Mouse (Mus musculus) gastrocnemius, adult 2 months (tissue): ENCODE results near the gene Actg1. TPM values are rescaled to one million over a fixed set of nuclear protein-coding genes. Genes with fewer than 3 reads are reported as not detected.
"Not testable (repeated sequence)": the region's sequence is repeated elsewhere in the genome, so short reads cannot be mapped to it uniquely, and the experiment has no call there.

Source experiments
- DNase-seq: peaks from one replicate; pipeline ENCODE4 v3.0.0; 2022
- H3K27ac ChIP-seq: fragments of 200-600 bp; 2 replicates; pipeline ENCODE4 v1.8.1; 2022; ENCODE audit warnings: mild to moderate bottlenecking
- H3K4me3 ChIP-seq: fragments of 200-600 bp; 2 replicates; pipeline ENCODE4 v1.8.1; 2022; ENCODE audit warnings: mild to moderate bottlenecking, moderate library complexity
- CTCF ChIP-seq: fragments of 200-600 bp; IDR thresholded peaks from 2 replicates; pipeline ENCODE4 v1.8.1; 2022; ENCODE audit warnings: antibody characterized with exemption, mild to moderate bottlenecking, moderate library complexity
- intact Hi-C: fragments of 180-260 bp; cut with DNase I; formaldehyde crosslinking; loops from one replicate; pipeline ENCODE4 v1.15.1; 2025
- total RNA-seq, 2 experiments: library from RNA; stranded (reverse); gene quantifications; 2 replicates each; pipeline ENCODE4 v1.2.3; 2021

Gene Actg1
- total RNA-seq, 2 experiments from 2014 or later, result 201 to 262 TPM

GRCm38 (mm10) chr11:120357791-120358401 lies 9.6 kb upstream of the Actg1 start:
- no peak overlapping the region for H3K4me3 ChIP-seq
- intact Hi-C loops, result loop anchor here (2.0 kb wide), 1 partner anchor 65 kb away; no protein-coding TSS in a partner anchor

GRCm38 (mm10) chr11:120356900-120357299 lies 8.6 kb upstream of the Actg1 start:
- Histone ChIP-seq H3K27ac (no peak overlapping the region), H3K4me3 (no peak overlapping the region)
- DNase-seq, result peak; percentile 5
- TF ChIP-seq CTCF, result no peak
- intact Hi-C loops, result no loop called here

More at GRCm38 (mm10) chr11:120357791-120358401, 9.6 kb upstream of the Actg1 start:
- peak overlapping the region; percentile 72 for H3K27ac ChIP-seq
- no peak for TF ChIP-seq CTCF
- peak; percentile 81 for DNase-seq

- no peak for TF ChIP-seq CTCF
- H3K27ac ChIP-seq, result no peak overlapping the region
- peak; percentile 9 for DNase-seq
- no peak overlapping the region for H3K4me3 ChIP-seq
- intact Hi-C loops, result no loop called here
These were observed 8.0 kb upstream of the Actg1 start for GRCm38 (mm10) chr11:120356319-120356840.

- peak; percentile 8 for DNase-seq
- TF ChIP-seq CTCF, result no peak
- Histone ChIP-seq H3K4me3 (no peak overlapping the region), H3K27ac (no peak overlapping the region)
- intact Hi-C loops, result no loop called here
These were observed 7.1 kb upstream of the Actg1 start for GRCm38 (mm10) chr11:120355277-120356039.

DNA sequence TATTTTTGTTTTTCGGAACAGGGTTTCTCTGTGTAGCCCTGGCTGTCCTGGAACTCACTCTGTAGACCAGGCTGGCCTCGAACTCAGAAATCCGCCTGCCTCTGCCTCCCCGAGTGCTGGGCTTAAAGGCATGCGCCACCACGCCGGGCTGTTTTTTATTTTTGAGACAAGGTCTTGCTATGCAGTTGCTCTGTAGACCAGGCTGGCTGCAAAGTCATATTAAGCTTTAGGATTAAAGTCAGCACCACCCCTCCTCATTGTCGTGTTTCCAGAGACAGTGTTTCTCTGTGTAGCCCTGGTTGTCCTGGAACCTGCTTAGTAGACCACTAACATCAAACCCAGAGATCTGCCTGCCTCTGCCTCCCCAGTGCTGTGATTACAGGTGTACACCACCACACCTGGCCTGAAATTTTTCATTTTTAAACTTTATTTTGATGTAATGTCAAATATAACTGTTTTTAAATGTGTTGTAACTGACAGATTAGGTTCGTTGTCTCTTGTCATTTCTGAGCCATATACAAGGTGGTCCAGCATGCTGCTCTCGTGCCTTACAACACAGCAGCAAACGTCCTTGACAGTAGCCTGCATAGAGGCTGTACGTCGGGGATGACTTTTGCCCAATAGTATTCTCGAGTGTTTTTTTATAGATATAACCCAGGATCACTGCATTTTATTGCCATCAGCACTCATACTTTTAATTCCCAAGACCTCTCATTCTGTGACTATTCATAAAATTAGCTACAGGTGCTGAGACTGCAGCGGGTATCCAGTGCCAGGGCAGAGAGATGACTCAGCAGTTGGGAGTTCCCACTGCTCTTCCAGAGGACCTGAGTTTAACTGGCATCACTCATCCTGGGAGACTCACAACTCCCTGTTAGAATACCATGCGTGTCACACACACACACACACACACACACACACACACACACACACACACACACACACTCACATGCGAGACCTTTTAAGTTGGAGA lies 6.2 kb upstream of the Actg1 start:
- peak overlapping the region; percentile 100 for H3K27ac ChIP-seq
- DNase-seq, result peak; percentile 46

DNA sequence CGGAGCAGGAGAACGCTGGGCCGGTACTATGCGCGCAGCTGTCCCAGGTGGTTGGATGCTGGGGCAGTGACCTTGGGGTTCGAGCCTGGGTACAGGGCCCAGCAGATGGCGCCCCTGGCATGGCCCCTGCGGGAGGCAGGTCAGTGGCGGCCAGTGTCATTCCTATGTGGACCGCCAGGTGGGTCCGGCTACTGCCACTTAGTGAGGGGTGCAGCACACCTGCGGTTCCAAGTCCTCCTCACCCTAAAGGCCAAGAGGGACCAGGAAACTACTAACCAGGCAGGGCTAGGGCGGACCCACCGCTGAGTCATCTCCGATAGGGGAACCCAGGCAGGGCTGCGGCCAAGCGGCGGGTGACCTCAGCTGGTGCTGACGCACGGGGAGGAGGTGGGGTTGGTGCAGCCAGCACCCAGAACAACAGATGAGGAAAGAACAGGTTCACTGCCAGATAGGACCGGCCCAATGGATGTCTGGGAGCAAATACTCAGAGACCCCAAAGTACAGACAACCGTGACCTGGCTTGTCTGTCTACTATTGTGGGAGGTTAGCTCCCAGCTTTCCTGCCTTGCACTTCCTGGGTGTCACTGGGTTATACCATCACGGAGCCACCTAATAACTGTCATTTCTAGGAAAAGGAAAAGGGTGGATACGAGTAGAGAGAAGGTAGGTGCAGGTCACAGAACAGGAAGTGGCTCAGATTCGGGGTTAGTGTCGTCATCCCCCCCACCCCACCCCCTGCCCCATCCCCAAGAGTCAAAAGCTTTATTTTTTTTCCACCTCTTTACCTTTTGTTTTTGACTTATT lies 5.4 kb upstream of the Actg1 start:
- peak; percentile 89 for TF ChIP-seq CTCF
- Histone ChIP-seq H3K27ac (peak overlapping the region; percentile 100), H3K4me3 (peak overlapping the region; percentile 65)
- DNase-seq, result peak; percentile 93
- intact Hi-C loops, result no loop called here

More for the DNA sequence above, 6.2 kb upstream of the Actg1 start:
- no peak for TF ChIP-seq CTCF
- H3K4me3 ChIP-seq, result no peak overlapping the region
- intact Hi-C loops, result no loop called here

GRCm38 (mm10) chr11:120352571-120353290 lies 4.4 kb upstream of the Actg1 start:
- intact Hi-C loops, result no loop called here
- peak; percentile 46 for DNase-seq
- Histone ChIP-seq H3K4me3 (no peak overlapping the region), H3K27ac (peak overlapping the region; percentile 100)
- TF ChIP-seq CTCF, result no peak

GRCm38 (mm10) chr11:120352093-120352350 lies 3.7 kb upstream of the Actg1 start:
- H3K4me3 ChIP-seq, intact Hi-C loops: not testable (repeated sequence)
- peak; percentile 21 for DNase-seq
- peak overlapping the region; percentile 100 for H3K27ac ChIP-seq

DNA sequence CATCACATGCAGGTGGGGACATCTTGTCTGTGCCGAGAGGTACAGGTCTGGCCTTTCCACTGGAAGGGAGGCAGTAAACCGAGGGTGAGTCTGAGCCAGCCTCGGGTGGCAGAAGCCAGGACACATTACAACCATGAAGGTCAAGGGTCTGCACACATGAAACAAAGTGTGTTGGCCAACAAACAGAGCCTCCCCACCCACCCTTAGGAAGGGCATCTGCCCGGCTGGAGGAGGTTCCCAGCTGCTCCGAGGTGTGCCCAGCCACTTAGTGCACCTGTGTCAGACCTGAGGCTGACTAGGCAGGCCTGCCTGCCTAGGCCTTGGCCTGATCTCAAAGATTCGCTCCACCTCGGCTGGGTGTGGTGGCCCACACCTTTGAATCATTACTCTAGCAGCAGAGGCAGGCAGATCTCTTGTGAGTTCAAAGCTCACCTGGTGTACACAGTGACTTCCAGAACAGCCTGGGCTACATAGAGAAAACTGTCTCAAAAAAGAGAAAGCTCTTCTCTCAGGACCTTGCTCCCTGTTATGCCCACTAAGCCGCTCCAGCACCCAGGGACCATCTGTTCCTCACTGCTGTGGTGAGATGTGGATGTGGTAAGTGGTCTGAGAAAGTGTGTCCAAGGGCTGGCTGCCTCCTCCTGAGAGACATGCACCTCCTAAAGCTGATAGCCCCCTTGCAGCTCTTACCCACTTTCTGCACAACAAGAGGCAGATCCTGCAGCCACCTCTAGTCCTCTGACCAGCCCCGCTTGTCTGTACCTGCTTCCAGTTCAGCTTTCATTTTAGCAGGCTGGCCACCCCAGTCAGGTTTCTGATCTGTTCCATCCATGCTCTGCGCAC lies 3.1 kb upstream of the Actg1 start:
- H3K4me3 ChIP-seq, result peak overlapping the region; percentile 98
- TF ChIP-seq CTCF, result no peak
- peak overlapping the region; percentile 100 for H3K27ac ChIP-seq
- intact Hi-C loops, result no loop called here
- peak; percentile 30 for DNase-seq

DNA sequence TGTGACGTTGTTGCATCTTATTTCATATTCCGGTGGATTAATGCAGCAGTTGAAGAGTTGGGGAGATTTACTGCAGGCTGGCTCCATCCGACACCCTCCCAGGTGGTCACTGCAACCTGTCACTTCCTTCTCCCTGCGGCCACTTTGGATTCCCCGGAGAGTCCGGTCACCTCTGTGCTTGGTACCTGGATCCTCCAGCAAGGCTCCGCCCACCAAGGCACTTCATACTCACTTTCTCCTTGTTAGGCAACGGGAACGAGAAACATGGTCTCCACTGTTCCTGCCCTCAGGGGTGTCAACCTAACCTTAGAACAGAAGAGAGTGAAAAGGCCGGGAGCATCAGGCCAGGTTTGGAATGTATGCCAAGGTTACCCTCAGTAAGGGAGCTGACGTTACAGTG lies 2.4 kb upstream of the Actg1 start:
- DNase-seq, result peak; percentile 54
- H3K27ac ChIP-seq, result peak overlapping the region; percentile 100
- intact Hi-C loops, result no loop called here
- peak overlapping the region; percentile 98 for H3K4me3 ChIP-seq
- TF ChIP-seq CTCF, result no peak
